Mouse (Mus musculus) heart, postnatal 4 days (tissue): ENCODE results near the gene Hmgn2. TPM values are rescaled to one million over a fixed set of nuclear protein-coding genes. Genes with fewer than 3 reads are reported as not detected.

Source experiments
- DNase-seq: peaks from one replicate; pipeline ENCODE4 v3.0.0; 2021
- total RNA-seq, 2 experiments: library from RNA; stranded (reverse); gene quantifications; 2 replicates each; pipeline ENCODE4 v1.2.3; 2021

The Hmgn2 gene
- total RNA-seq, 2 experiments from 2014 or later = 484 to 489 TPM

DNA sequence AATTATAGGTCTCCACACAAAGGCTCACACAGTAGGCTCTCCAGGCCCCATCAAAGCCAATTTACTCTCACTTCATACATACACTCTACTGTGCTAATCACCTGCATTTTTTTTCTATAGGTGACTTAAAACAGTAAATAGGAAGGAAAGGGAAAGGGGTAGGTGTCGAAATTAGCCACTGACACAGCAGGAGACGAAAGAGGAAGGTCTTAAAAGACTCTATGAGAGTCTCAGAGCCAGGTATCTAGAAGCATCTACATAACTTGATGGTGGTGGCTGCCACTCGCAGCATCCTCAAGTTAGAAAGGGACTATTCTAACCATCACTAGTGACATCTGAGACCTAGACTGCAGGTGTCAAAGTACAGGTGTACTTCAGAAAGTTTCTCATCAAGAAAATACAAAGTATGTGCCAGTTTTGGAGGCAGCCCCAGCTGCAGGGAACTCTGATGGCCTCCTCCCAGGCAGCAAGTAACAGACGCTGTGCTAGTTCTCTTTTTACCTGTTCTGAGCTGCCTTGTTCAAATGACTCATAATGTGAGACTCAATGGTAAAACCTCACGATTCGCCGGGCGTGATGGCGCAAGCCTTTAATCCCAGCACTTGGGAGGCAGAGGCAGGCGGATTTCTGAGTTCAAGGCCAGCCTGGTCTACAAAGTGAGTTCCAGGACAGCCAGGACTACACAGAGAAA lies 9.7 kb upstream of the Hmgn2 start:
- DNase-seq = no peak

DNA sequence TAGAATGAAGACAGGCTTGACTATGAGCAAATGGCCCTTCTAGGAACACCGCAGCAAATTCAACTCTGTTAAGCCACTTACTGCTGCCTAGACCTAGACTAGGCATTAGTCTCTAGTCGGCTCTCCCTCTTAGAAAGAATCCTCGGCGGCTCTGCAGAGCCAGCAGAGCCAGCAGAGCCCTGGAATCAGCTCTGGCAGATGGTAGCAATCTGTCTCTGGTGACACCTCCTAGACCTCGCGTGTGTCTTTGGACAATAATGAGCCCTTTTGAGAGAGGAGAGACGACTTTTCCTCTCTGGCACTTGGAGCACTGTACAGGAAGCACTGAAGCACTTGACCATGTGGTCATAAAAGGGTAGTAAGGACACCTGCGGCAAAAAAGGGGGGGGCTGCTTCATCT lies 3.3 kb upstream of the Hmgn2 start:
- DNase-seq = no peak

DNA sequence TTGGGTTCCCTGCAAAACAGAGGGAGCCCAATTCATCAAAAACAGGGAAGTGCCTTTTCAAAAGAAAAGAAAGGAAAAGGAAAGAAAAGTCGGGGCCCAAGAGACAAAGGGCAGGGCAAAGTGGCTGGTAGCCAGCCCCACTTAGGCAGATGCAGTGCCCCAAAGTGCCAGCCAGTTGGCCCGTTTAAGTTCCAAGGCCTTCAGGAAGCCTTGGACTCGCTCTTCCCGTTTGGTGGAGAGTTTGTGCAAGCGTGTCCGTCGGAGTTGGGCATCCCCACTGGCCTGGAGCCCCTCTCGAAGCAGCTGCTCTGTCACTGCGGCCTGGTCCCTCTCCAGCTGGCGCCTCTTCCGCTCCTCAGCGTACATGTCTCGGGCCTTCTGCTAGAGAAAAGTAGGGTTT lies 2.4 kb upstream of the Hmgn2 start:
- DNase-seq = no peak

DNA sequence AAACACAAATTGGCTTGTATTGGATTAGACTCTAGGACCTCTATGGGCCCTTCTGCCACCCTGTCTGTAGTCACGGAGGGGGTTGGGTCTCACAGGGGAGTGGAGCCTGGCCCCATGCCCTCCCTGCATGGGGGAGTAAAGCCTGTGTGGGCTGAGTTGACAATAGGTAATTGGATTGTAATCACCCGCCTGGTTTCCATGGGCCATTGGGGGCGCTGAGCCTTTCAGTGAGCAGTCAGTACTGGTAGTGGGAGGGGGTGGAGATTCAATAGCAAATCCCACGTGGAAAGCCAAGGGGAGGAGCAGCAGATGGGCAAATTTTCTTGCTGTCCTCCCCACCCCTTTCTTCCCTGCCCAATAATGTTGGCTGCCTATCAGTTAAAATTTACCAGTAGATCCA lies 1.7 kb upstream of the Hmgn2 start:
- DNase-seq = no peak

DNA sequence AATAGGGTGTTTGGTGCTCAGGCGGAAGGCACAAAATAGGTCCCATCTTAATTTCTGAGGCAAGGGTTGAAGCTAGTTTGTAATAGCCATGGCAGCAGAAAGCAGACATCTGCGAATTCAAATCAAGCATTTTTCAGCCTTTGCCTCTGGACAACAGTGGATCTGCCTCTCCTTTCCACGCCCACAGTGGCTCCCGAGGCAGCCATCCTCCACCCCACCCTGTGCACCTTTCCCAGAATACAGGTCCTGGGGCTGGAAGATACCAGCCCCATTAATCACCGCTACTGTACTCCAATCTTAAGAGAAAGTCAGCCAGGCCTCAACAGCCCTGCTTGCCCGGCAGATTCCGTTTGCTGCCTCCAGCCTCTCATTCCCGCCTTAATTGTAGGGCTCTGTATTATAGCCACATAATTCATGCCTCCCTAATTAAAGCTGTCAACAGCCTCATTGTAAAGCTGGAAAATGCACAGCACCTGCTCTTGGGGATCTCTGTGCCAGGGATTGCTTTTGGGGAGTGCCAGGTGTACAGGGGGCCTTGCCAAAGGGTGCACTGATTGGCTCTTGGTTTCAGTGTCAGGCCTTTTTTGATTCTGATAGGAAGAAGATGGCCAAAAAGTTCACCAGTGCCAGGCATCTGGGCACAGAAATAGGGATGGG lies 792 bp upstream of the Hmgn2 start:
- no peak for DNase-seq

DNA sequence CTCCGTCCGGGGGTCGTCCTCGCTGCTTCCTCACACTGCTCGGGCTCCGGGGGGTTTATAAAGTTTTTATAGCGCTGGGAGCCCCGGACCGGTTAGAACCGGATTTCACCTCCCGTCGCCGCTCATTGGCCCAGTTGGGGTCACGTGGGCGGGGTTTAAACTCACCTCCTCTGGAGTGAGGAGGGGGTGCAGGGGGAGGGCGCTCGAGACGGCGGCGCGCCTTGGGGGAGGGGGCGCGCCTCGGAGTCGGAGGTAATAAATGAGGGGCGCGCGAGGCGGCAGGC lies 642 bp downstream of the Hmgn2 start:
- peak; percentile 94 for DNase-seq

DNA sequence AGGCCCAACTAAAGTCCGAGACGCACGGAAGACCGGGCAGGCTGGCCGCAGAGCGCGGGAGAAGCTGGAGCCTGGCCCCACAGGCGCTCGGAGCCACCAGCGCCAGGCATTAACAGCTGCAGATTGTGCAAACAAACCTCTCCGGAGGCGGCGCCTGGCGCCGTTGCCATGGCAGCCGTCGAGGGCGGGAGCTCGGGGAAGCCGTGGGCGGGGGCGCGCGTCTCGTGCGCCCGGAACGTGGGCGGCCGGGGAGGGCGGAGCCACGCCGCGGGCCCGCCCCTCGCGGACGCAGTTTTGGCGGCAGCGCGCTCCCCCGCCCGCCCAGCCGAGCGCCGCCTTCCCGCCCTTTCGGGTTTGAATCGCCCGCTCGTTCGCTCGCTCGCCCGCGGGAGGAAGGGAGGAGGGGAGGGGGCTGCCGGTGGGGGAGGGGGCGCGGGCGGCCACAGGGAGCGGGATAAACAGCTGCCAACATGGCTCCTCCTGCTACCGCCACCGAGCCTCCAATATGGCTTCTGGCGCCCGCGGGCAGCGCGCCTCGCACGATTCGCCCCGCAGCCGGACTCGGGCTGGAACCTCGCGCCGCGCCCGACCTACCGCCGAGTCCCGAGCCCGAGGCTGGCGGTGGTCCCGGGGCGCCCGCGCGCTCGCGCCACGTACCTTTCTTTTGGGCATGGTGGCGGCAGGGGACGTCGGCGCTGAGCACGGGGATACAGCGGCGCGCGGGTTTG lies 1.1 kb downstream of the Hmgn2 start:
- peak; percentile 99 for DNase-seq

DNA sequence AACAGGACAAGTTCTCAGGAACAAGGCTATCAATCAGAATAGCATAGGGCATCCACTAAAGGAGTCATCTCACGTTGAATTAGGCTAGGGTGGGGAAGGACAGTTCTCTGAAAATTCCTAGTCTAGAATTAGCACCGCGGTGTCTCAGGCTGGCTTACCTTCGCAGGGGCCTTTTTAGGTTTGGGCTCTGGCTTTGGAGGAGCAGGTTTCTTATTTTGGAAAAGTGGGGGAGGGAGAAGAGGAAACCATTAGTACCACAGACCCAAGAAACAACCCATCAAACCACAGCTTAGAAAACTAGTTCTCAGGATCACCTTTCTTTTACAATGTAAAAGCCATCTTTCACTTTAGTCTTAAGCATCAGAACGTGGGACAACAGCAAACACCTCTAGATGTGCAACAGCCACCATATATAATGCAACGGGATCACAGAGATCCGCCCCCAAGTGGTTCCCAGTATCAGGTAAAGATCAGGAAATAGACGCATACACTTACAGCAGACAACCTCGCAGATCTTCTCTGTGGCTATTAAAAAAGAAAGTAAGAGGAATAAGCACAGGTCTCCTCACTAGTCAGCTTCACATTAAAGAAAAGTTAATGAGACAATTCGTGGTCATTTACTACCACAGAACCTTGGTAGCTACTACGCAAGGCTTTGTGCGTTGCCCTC lies 2.0 kb downstream of the Hmgn2 start:
- no peak for DNase-seq

DNA sequence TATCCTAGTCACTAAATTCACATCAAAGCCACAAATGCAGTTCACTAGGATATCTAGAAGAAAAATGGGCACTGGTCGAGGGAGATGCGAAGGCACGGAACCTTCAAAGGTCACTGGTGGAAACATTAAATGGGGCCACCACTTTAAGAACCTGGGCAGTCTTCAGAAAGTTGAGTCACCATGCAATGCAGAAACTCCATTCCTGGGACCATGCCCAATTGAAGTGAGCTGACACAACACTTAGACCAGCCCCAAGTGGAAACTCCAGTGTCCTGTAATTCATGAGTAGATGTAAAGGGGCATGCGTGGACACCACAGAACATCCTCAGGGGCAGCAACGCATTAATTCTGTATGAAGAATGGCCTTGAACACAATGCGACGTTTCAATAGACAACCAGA lies 5.9 kb downstream of the Hmgn2 start:
- DNase-seq = no peak

DNA sequence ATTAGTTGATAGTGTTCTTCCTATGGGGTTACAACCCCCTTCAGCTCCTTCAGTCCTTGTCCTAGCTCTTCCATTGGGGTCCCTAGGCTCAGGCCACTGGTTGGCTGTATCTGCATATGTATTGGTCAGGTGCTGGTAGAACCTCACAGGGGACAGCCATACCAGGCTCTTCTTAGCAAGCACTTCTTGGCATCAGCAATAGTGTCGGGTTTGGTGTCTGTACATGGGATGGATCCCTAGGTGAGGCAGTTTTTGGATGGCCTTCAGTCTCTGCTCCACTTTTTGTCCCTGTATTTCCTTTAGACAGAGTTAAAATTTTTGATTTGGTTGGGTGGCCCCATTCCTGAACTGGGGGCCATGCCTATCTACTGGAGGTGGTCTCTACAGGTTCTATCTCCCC lies 9.6 kb downstream of the Hmgn2 start:
- DNase-seq = no peak

DNA sequence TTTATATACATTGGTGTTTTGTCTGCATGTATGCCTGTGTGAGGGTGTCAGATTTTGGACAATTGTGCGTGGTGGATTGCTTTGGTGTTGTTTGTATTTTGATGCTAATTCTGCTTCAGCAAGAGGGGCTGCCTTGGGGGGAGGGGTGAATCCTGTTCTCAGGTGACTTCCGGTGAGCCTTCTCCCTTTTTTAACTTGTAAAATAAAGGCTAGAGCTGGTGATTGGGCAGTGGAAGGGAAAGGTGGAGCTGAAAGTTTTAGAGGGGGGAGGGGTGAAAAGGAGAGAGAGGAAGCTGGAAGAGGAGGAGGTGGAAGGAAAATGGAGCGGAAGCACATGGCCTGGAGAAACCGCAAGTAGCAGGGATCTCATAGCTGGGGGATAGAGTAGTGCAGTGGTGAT lies 12.1 kb downstream of the Hmgn2 start:
- no peak for DNase-seq

DNA sequence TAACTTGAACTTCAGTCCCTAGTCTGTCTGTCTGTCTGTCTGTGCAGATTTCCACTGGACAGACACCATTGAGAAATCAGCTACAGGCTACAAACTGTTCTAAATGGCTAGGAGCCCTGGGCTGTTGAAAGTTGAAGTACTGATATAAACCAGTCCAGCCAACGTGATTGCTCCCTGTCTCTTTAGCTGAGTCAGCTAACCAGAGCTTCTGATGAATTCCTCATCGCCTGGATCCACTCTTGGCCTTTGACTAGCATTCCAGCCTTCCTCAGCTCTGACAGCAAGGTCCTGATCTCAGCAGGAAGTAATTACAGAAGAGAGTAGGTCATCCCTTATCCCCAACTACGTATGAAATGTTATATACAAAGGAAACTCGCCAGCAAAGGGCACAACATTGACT lies 21.7 kb downstream of the Hmgn2 start:
- DNase-seq = no peak

DNA sequence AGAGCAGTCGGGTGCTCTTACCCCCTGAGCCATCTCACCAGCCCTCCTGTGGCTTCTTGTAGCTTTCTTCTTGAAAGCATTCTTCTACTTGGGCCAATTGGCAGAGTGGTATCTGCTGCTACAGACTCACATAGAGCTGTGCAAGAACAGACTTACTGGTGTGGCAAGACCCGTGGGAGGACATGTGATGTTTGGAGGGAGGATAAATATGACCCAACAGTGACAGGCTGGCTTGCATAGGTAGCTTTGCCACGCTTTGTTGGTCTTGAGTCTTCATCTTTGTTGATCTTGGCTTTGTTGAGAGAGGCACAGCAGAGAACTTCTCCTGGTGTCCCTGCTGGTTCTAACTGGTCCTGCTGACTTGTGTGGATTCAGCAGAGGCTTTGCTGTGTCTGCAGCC lies 24.7 kb downstream of the Hmgn2 start:
- no peak for DNase-seq

DNA sequence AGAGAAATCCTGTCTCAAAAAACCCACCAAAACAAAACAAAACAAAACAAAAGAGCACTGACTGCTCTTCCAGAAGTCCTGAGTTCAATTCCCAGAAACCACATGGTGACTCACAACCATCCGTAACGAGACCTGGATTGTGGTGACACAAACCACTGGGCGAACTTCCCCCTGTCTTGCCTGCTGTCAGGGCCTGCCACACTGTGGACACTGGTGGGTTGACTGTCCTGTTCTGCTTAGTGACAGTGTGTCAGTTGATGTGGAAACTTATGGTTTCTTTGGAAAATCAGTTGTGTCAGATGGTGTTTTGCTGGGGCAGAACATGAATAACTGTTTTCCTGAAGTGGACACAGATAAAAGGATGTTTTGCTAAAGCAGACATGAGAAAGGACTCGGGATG lies 25.8 kb downstream of the Hmgn2 start:
- DNase-seq = no peak

DNA sequence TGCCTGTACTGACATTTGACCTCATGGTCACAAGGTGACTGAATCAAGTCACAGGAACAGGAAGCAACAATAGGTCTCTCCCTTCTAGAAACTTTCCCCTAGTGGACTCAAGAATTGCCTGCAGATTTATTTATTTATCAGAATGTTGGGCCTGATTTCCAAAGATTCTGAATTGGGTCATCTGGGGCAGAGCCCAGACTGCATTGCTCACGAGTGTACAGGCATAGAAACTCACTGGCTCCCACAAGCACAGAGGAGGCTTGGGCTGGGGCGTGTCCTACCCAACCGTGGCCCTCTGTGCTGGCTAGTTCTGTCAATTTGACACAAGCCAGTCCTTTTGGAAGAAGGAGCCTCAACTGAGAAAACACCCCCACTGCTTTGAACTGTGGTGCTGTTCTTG lies 26.9 kb downstream of the Hmgn2 start:
- DNase-seq = no peak

DNA sequence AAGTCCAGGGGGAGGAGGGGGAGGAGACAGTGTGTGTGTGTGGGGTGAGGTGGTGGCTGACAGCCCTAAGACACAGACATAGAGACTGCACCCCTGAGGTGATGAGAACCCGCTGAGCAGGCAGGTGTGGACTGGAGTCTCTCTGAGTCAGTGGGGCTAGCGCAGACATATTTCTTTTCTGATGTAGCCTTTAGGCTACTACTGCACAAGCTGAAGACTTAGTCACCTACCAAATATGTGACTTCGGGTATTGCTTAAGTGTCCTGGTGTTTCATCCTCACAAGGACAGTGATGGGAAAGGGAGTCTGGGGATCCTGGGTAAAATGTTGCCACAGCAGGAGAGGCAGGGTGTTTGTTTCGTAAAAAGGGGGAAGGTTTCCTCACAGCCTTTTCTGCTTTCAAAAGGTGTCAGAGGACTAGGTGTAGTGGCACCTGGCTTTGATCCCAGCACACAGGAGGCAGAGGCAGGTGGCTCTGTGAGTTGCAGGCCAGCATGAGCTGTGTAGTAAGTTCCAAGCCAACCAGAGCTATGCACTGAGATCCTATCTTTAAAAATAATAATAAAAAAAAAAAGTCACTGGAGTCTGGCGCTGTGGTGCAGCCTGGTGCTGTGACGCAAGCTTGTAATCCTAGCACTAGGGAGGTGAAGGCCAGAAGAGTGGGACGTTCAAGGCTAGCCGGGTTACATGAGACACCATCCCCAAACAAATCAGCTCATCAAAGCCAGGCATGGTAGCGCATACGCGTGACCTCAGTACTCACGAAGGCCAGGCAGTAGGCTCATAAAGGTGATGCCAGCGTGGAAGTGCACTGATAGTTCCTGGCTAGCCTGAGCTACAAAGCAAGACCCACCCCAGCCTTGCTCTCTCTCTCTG lies 27.8 kb downstream of the Hmgn2 start:
- no peak for DNase-seq

DNA sequence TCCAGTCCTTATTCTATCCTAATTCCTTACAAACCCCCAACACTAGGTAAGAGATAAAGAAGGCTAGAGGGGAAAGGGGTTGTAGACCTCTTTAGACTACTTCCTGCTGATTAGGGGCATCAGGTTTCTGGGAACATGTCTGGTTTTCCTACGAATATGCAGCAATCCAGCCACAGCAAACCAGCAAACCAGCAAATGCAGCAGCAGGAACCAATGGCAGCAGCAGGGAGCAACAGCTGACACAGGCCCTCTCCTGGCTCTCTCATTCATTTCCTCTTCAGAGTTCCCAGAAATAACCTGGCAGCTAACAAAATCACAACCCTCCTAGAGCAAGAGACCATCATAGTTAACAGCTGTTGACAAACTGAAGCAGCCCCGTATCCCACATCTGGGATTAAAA lies 30.4 kb downstream of the Hmgn2 start:
- DNase-seq = no peak

DNA sequence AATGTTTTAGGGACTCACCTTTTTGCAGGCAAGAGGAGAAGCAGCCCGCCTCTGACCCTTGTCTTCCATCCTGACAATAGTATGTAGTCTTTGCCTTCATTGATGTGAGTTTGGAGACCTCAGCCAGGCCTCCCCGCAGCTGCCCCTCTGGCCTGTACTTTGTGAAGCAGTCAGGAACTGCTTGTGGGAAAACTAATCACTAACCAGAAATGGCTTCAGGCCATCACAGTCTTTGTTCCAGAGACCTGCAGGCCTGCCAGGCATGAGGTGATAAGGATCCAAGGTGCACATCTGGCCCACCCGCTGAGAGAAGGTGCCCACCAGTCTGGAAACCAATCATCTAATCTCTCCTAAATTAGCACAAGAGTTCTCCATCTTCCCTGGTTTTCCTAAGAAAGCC lies 36.7 kb downstream of the Hmgn2 start:
- no peak for DNase-seq

DNA sequence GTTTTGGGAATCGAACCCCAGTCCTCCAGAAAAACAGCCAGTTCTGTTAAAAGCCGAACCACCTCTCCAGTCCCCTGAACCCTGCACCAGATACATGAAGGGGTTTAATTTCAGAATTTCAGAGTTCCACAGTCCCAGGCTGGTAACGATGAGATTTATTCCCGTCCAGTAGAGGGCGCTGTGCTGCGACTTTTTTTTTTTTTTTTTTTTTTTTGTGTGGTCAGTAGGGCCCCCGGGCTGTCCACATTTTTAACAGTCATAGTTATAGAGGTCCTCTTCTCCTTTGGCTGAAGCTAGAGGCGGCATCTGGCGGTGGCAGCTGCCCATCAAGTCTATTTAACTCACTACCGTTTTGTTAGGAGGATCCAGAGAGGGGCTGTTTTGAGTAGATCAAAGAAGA lies 37.1 kb downstream of the Hmgn2 start:
- peak; percentile 18 for DNase-seq

DNA sequence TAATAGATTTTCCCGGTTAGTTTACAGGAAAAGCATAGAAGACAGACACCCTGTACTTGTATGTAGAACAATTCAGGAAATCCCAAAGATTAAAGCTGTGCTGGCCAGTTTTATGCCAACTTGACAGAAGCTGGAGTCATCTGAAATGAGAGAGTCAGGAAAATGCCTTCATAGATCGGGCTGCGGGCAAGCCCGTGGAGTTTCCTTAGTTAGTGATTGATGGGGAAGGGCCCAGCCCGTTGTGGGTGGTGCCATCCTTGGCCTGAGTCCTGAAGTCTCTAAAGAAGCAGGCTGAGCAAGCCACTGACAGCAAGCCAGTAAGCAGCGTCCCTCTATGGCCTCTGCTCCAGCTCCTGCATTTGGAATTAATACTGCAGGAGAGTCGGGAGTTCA lies 39.2 kb downstream of the Hmgn2 start:
- no peak for DNase-seq

DNA sequence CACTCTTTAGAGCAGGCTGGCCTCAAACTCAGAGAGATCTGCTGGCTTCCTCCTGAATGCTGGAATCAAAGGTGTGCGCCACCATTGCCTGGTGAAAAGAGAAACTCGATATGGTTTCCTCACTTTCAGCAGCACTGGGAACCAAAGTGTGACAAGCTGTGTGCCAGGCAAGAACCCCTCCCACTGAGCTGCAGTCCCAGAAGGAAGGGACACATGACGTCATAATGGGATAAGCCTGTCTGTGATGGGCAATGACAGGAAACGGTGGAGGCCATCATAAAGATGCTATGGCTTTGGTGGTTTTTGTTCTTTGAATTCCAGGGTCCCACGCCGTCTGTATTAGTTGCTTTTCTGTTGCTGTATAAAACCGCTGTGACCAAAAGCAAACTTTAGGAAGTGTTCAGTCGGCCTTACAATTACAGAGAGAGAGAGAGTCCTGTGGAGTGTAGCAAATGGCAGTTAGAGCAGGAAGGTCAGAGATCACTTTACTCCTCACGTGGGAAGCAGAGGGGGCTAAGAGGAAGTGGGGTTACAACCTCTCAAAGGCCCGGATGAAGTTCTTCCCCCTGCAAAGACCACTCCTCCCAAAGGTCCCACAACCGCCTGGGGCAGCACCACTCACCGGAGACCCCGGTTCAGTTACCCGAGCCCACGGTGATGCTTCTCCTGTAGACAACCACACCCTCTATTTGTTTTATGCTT lies 39.7 kb downstream of the Hmgn2 start:
- peak; percentile 15 for DNase-seq

DNA sequence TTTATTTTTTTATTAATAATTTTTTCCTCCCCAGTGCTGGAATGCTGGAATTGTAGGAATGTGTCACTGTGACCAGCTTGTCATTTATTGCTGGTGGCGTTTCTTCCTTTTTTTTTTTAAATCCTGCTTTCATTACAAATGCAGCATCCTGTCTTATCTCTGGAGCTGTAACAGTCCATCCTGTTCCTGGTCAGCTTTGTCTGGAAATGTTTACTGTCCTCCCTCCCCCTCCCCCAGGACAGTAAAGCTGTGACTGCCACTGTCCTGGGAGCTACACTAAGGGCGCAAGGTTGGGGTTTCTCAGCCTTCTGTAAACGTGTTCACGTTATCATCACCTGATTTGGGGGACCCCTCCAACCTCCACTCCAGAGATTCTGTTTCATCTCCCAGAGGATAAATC lies 43.2 kb downstream of the Hmgn2 start:
- no peak for DNase-seq
